Mouse (Mus musculus) megakaryocyte, embryonic 14.5 days (primary cell): ENCODE measurements around the gene Klhl10. TPM values are rescaled to one million over a fixed set of nuclear protein-coding genes. Genes with fewer than 3 reads are reported as not detected.

Source experiments
- H3K27me3 ChIP-seq: replicated peaks from 2 replicates; pipeline ENCODE3; 2012; ENCODE audit warnings: inconsistent platforms
- H3K36me3 ChIP-seq: replicated peaks from 2 replicates; pipeline ENCODE3; 2012; ENCODE audit warnings: low read length, inconsistent platforms, mixed read lengths
- H3K4me1 ChIP-seq: 2 replicates; pipeline ENCODE4 v1.6.1; 2012; ENCODE audit warnings: inconsistent platforms
- H3K4me3 ChIP-seq: replicated peaks from 2 replicates; pipeline ENCODE3; 2012; ENCODE audit warnings: moderate library complexity, mild to moderate bottlenecking, inconsistent platforms
- H3K9me3 ChIP-seq: 2 replicates; pipeline ENCODE4 v1.6.1; 2012; ENCODE audit warnings: inconsistent platforms
- FLI1 ChIP-seq: IDR thresholded peaks from 2 replicates; pipeline ENCODE4 v1.6.1; 2012; ENCODE audit warnings: low read length, inconsistent platforms, mixed read lengths
- GATA1 ChIP-seq: IDR thresholded peaks from 3 replicates; pipeline ENCODE4 v1.6.1; 2012; ENCODE audit warnings: mixed read lengths, low read length, inconsistent platforms, borderline replicate concordance
- polyA plus RNA-seq: library from polyadenylated mRNA; stranded (reverse); fragments of >175 nt; gene quantifications from 2 replicates; pipeline ENCODE4 v1.2.3, GENCODE M21; 2012; ENCODE audit warnings: low replicate concordance; ENCODE audit not compliant: insufficient read depth

Gene Klhl10
- polyA plus RNA-seq, 1 experiment, result 0.56 TPM

DNA sequence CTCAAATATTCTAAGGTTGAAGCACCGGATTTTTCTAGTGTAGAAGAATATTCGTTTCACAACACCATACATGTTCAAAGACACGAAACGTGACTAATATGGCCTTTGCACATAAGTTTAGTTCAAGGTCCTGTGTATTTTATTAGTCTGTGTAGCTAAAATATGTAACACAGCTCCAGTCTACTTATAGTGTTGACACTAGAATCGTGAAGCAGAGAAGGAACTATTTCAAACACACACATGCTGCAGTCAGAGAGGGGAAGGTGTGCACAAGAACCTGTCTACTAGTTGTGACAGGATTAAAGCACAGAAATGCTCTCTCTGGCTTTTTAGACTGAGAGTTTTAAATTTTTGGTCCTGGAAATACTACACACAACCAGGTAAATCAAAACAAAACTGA is 16.0 kb downstream of the Klhl10 start:
- Histone ChIP-seq H3K4me3 (no peak overlapping the region), H3K27me3 (no peaks in the 10 kb centered on the region), H3K4me1 (peaks cover 6% of the 10 kb centered on the region), H3K9me3 (peaks cover 8% of the 10 kb centered on the region), H3K36me3 (peaks cover 76% of the 10 kb centered on the region)
- TF ChIP-seq FLI1 (no peak), GATA1 (no peak)

DNA sequence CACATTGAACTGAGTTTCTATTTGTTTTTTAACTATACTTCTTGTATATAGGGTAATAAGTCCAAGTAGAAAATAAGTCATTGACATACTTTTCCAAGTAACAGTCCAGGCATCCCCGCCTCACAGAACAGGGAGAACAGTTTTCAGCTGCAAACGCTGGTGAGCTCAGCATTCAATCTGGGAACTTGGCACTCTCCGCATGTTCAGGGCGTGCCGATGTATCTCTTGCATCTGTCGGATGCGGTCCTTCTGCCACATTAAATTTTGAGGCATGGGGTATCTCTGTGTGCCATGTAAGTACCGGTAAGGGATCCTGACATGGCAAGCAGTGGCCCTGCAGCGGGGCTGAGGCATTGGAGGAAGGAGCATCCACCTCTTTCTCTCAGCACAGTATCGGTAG is 21.0 kb downstream of the Klhl10 start:
- no peak for TF ChIP-seq FLI1
- no peak for TF ChIP-seq GATA1
- H3K27me3 ChIP-seq, result no peaks in the 10 kb centered on the region
- no peaks in the 10 kb centered on the region for H3K9me3 ChIP-seq
- H3K4me3 ChIP-seq, result no peak overlapping the region
- H3K4me1 ChIP-seq, result peaks cover 48% of the 10 kb centered on the region
- H3K36me3 ChIP-seq, result peaks cover 64% of the 10 kb centered on the region

DNA sequence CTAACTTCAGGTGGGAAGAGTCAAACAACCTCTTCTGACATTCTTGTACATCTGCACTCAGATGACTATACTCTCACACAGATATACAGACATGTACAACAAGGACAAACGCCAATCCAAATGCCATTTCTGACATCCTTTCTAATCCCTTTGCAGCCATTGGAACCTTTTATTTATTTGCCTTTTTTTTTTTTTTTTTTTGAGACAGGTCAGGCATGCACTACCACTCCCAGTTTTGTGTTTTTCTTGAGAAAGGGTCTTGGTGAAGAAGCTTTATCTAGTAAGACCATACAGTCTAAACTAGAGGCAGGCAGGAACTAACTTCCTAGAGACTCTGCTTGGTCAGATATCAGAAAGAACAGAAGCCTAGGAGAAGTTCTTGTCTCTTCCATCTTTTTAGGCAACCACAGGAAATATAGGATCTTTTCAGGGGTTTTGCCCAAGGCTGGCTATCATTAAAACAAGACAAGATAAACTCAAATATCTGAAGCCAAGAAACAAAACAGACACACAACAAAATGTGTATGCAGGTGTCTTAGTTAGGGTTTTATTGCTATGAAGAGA is 23.6 kb downstream of the Klhl10 start:
- H3K4me3 ChIP-seq, result no peak overlapping the region
- TF ChIP-seq GATA1, result no peak
- TF ChIP-seq FLI1, result no peak
- H3K9me3 ChIP-seq, result no peaks in the 10 kb centered on the region
- H3K4me1 ChIP-seq, result peaks cover 62% of the 10 kb centered on the region
- H3K27me3 ChIP-seq, result no peaks in the 10 kb centered on the region
- peaks cover 55% of the 10 kb centered on the region for H3K36me3 ChIP-seq

DNA sequence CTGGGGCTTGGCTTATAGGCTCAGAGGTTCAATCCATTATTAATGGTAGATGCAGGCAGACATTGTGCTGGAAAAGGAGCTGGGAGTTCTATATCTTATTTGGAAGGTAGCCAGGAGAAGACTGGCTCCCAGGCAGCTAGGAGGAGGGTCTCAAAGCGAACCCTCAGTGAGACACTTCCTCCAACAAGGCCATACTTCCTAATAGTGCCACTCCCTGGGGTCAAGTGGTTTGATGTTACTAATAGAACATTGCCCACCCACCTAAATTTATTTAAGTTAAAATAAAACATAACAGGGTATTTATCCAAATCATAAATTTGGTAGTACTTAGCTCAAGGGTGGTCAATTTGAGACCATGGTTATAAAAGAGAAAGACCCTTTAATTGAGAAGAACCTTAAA is 24.1 kb downstream of the Klhl10 start:
- TF ChIP-seq GATA1 (no peak), FLI1 (no peak)
- Histone ChIP-seq H3K4me1 (peaks cover 68% of the 10 kb centered on the region), H3K36me3 (peaks cover 50% of the 10 kb centered on the region), H3K4me3 (no peak overlapping the region), H3K27me3 (no peaks in the 10 kb centered on the region), H3K9me3 (no peaks in the 10 kb centered on the region)

DNA sequence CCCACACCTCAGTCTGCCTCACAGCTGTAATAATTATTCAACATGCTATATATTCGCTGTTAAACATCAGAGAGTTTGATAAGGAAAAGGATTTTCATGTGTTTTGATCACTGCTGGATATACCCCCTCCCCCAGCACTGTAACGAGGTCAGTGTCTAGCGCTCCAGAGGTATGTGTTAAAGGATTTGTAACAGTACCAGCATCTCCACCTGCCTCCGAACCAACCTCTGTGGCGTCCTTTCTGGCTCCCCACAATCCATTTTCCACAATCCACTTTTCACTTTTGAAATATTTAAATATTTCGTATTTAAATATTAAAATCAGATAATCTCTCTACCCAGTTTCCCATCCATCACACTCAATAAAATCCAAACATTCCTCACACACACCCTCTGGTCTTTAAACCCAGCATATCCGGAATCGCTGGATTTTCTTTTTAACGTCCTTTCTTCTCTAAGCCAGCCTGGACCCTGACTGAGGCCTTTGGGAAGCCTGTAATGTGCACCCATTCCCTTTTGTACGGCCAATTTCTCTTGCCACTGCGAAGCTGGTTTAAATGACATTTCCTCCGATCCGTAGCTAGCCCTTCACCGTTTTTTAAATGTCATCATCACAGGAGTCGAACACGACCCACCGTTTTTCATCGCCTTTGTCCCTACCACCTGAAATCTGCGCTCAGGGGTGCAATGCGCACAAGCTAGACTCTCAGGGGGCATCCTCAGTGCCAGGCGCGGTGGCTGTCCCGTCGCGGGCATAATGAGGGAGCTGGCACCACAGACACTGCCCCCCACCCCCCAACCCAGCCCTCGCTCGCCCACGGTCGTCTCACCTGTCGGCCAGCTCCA is 29.9 kb downstream of the Klhl10 start:
- H3K9me3 ChIP-seq, result no peaks in the 10 kb centered on the region
- TF ChIP-seq FLI1 (no peak), GATA1 (no peak)
- peaks cover 42% of the 10 kb centered on the region for H3K4me1 ChIP-seq
- H3K27me3 ChIP-seq, result no peaks in the 10 kb centered on the region
- H3K4me3 ChIP-seq, result peak overlapping the region; percentile 97
- H3K36me3 ChIP-seq, result peaks cover 35% of the 10 kb centered on the region

DNA sequence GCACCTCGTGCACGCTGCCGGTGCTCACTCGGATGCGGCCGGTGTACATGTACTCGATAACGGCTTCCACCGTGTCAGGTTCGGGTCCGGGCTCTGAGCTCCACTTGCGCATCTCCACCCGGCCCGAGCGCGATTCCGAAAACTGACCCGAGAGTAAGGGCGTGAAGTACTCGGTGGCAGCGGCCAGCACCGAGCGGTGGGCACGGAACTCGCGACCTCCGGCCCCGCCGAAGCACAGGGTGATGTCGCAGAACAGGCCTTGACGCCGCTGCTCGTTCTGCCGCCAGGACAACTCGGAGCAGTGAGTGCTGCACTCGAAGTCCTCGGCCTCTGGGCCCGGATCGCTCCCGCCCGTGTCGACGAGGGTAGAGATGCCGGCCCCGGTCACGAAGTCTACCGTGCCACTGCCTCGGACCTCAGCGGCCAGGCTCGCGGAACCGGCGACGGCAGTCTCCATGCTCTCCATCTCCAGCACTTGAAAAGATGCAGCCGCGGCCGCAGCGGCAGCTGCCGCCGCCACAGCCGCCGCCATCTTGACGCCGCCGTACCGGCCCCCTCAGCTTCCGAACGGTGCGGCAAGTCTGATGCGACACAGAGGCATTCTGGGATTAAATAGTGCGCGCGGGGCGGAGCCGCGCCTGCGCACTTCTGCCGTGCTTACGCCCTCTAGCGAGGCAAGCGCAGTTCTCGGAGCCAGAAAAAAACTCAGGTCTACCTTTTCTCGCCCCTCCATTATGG is 30.6 kb downstream of the Klhl10 start, which contains the start of gene Klhl11:
Klhl11 (minus strand) TSS at position 545 of the 738 bp plus-strand sequence.
- Histone ChIP-seq H3K27me3 (no peaks in the 10 kb centered on the region), H3K36me3 (peaks cover 38% of the 10 kb centered on the region), H3K9me3 (no peaks in the 10 kb centered on the region), H3K4me1 (peaks cover 36% of the 10 kb centered on the region), H3K4me3 (peak within 1 kb of the TSS; percentile 97)
- TF ChIP-seq FLI1 (no peak), GATA1 (no peak)

DNA sequence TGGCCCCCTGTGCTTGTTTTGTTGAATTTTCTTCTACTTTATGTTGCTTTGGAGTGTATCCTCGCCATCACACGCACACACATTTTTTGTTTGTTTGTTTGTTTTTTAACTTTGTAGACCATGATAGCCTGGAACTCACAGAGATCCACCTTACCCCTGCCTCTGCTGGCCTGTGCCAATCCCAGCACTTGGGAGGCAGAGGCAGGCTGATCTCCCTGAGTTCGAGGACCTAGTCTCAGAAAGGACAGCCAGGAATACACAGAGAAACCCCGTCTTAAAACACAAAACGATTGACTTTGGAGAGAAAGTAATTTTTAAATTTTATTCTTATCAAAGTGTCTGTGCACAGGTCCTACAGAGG is 31.2 kb downstream of the Klhl10 start:
- Histone ChIP-seq H3K4me3 (peak overlapping the region; percentile 97), H3K27me3 (no peaks in the 10 kb centered on the region), H3K36me3 (peaks cover 41% of the 10 kb centered on the region), H3K4me1 (peaks cover 36% of the 10 kb centered on the region), H3K9me3 (no peaks in the 10 kb centered on the region)
- no peak for TF ChIP-seq GATA1
- no peak for TF ChIP-seq FLI1

DNA sequence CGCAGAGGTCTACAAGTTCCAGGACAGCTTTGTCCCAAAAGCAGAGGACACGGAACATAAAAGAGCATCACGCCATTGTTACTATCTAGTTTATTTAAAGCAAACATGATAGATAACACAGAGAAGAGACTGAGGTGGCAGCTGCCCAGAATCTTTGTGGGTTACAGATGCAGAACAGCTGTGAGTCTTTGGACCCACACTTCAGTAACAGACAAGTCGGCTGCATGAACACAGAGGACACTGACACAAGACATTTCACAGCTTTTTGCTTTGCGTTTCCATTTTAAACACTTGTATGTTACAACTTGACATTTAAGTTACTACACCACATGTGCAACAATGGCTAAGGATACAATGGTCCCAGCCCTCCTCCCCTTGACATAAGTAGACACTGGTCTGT is 34.6 kb downstream of the Klhl10 start:
- Histone ChIP-seq H3K27me3 (no peaks in the 10 kb centered on the region), H3K9me3 (no peaks in the 10 kb centered on the region), H3K4me1 (peaks cover 12% of the 10 kb centered on the region), H3K4me3 (no peak overlapping the region), H3K36me3 (peaks cover 61% of the 10 kb centered on the region)
- TF ChIP-seq GATA1 (no peak), FLI1 (no peak)

DNA sequence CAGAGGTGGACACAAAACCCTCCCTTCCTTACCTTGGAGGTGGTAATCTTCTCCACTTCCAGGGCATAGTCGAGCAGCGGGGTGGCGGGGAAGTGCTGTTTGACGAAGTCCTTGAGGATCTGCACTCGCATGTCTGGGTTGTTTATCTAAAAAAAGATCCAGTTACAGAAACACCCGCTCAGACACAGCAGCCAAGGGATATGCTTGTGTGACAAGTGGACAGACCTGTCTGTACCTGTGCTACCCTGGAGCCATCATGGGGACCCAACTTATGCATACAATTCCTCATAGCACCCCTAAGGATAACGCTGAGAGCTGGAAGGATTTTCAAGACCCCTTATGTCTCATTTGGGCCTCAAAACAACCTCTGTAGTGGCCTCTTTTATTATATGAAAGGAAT is 37.4 kb downstream of the Klhl10 start:
- Histone ChIP-seq H3K4me3 (no peak overlapping the region), H3K27me3 (no peaks in the 10 kb centered on the region), H3K9me3 (no peaks in the 10 kb centered on the region), H3K4me1 (no peaks in the 10 kb centered on the region), H3K36me3 (peaks cover 90% of the 10 kb centered on the region)
- TF ChIP-seq FLI1 (no peak), GATA1 (no peak)

DNA sequence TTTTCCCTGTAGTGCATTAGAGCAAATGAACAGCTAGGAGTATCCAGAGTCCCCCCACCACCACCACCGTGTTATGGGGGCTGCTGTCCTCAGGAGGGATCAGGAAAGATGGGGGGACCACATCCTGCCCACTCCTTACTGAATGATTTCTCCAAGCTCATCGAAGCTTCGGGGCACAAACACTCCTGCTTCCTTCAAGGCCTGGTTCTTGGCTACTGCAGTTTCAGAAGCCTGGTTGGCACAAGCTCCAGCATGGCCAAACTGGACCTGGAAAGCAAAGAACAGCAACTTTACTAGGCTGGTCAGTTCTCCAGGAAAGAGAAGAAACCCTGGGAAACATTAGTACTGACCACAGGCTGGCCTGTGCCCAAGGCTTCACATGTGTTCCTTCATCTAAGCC is 42.7 kb downstream of the Klhl10 start:
- Histone ChIP-seq H3K9me3 (no peaks in the 10 kb centered on the region), H3K36me3 (peaks cover 99% of the 10 kb centered on the region), H3K4me1 (no peaks in the 10 kb centered on the region), H3K27me3 (no peaks in the 10 kb centered on the region), H3K4me3 (no peak overlapping the region)
- no peak for TF ChIP-seq GATA1
- no peak for TF ChIP-seq FLI1
